Mouse (Mus musculus) liver, embryonic 16.5 days (tissue): Measurements from ENCODE around the gene Uba5. TPM values are rescaled to one million over a fixed set of nuclear protein-coding genes. Genes with fewer than 3 reads are reported as not detected.

Experiments used
- ATAC-seq: fragments of 200-750 bp; cut with Nextera tagmentation; 2 replicates; pipeline ENCODE4 v1.8.0; 2017; ENCODE audit warnings: low read depth, mild to moderate bottlenecking, moderate number of reproducible peaks, moderate library complexity
- H3K27ac ChIP-seq: fragments of 300-500 bp; sonication (generic); 2 replicates; pipeline ENCODE4 v1.5.1; 2014; ENCODE audit warnings: mild to moderate bottlenecking, low read length
- H3K27me3 ChIP-seq: fragments of 300-500 bp; sonication (generic); 2 replicates; pipeline ENCODE4 v1.6.1; 2014; ENCODE audit warnings: low read depth, low read length, mixed read lengths; ENCODE audit not compliant: control insufficient read depth, insufficient read depth
- H3K36me3 ChIP-seq: fragments of 300-500 bp; sonication (generic); 2 replicates; pipeline ENCODE4 v1.6.1; 2014; ENCODE audit warnings: mild to moderate bottlenecking; ENCODE audit not compliant: control insufficient read depth, insufficient read depth
- H3K4me1 ChIP-seq: fragments of 300-500 bp; sonication (generic); 2 replicates; pipeline ENCODE4 v1.6.1; 2014; ENCODE audit warnings: low read depth, low read length, mixed read lengths; ENCODE audit not compliant: control insufficient read depth
- H3K4me2 ChIP-seq: fragments of 300-500 bp; sonication (generic); 2 replicates; pipeline ENCODE4 v1.6.1; 2014; ENCODE audit warnings: low read depth, low read length, mixed read lengths
- H3K4me3 ChIP-seq: fragments of 300-500 bp; sonication (generic); 2 replicates; pipeline ENCODE4 v1.5.1; 2014; ENCODE audit warnings: low read depth, mild to moderate bottlenecking, low read length
- H3K9ac ChIP-seq: fragments of 300-500 bp; sonication (generic); 2 replicates; pipeline ENCODE4 v1.6.1; 2014; ENCODE audit warnings: low read depth, low read length
- H3K9me3 ChIP-seq: fragments of 300-500 bp; sonication (generic); replicated peaks from 2 replicates; pipeline ENCODE4 v1.6.1; 2016; ENCODE audit warnings: low read length; ENCODE audit not compliant: control insufficient read depth
- WGBS: fragments of 180-500 bp; shearing (Covaris S2); extraction: QIAGEN DNeasy Blood & Tissue Kit; methylation state at CpG from one replicate; pipeline ENCODE4 v1.1.7; 2014; ENCODE audit not compliant: insufficient replicate concordance; 5-methylcytosine and 5-hydroxymethylcytosine counted together
- polyA plus RNA-seq: library from polyadenylated mRNA; unstranded; fragments of >200 nt; fragmentation: Nextera tagmentation; extraction: Ambion mirVana; gene quantifications from 2 replicates; pipeline ENCODE4 v1.2.1, GENCODE M21; 2015

The Uba5 gene
- polyA plus RNA-seq, 1 experiment from 2014 or later: 17.3 TPM

- Histone ChIP-seq H3K9ac (peak overlapping the region; percentile 53), H3K4me3 (peak overlapping the region; percentile 69), H3K27me3 (peaks cover 4% of the 10 kb centered on the region; the same call in 1 of the 2 replicates), H3K36me3 (no peaks in the 10 kb centered on the region), H3K27ac (0 out of 2 replicates have a peak overlapping the region, but pooled peaks have one; percentile 42), H3K4me1 (peaks cover 8% of the 10 kb centered on the region), H3K9me3 (no peaks in the 10 kb centered on the region), H3K4me2 (peak overlapping the region; percentile 79)
- under 1% methylated on average over 37 of the region's 37 CpGs for WGBS
- peak; percentile 31 for ATAC-seq
These were observed 60.0 kb downstream of the Uba5 start for GRCm38 (mm10) chr9:104002913-104003330.

DNA sequence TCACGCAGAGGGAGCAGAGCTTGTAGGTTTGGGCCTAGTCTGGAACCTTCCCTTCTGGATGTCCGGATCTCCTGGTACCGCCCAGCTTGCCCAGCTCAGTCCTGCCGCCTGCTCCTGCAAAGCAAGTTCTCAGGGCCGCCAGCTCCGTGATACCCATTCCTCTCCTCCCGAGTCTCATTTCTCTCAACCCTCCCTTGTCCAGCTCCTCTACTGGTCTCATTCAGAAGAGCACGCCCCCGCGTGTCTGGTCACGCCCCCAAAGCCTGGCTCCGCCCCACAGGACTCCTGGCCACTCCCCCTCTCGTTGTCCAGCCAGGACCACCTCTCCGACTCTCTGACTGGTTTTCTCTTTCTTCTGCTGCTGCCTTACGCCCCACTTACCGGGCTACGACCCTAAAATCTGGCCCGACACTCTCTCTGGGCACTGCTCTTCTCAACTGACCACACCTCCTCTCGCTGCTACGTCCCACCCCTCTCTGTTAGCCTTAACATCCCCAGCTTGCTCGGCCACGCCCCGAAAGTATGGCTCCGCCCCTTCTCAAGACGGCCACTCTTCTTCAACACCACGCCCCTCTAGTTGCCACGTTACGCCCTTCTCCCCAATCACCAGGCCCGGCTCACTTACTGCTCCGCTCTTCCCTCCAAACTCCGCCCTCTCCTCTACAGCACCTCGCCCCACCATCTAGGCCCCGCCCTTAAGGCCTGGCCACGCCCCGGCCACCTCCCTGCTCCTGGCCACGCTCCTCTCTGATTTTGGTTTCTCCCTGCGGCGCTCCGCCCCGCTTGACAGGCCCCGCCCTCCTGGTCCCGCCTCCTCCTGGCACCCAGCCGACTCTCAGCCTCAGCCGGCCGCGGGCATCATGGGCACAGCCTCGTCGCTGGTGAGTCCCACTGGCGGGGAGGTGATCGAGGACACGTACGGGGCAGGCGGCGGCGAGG, 60.7 kb downstream of the Uba5 start, which contains the start of gene Nphp3:
Gene Nphp3 (plus strand): TSS at position 624 of the 939 bp plus-strand sequence.
- no peaks in the 10 kb centered on the region for H3K9me3 ChIP-seq
- ATAC-seq: peak; percentile 92
- peak within 1 kb of the TSS; percentile 62; the same call in 1 of the 2 replicates for H3K27ac ChIP-seq
- H3K4me3 ChIP-seq: peak within 1 kb of the TSS; percentile 69
- H3K4me2 ChIP-seq: peak within 1 kb of the TSS; percentile 79
- peaks cover 4% of the 10 kb centered on the region; the same call in 1 of the 2 replicates for H3K27me3 ChIP-seq
- H3K9ac ChIP-seq: peak within 1 kb of the TSS; percentile 53
- under 1% methylated on average over 55 of the region's 55 CpGs for WGBS
- H3K4me1 ChIP-seq: peaks cover 8% of the 10 kb centered on the region
- no peaks in the 10 kb centered on the region for H3K36me3 ChIP-seq

GRCm38 (mm10) chr9:104000601-104001000, 62.3 kb downstream of the Uba5 start:
- H3K27ac ChIP-seq: no peak overlapping the region
- H3K4me3 ChIP-seq: no peak overlapping the region
- no peaks in the 10 kb centered on the region for H3K36me3 ChIP-seq
- H3K4me1 ChIP-seq: peaks cover 8% of the 10 kb centered on the region
- H3K27me3 ChIP-seq: peaks cover 4% of the 10 kb centered on the region; the same call in 1 of the 2 replicates
- H3K4me2 ChIP-seq: no peak overlapping the region
- no peak overlapping the region for H3K9ac ChIP-seq
- ATAC-seq: no peak
- no peaks in the 10 kb centered on the region for H3K9me3 ChIP-seq
- 34% methylated on average over 3 of the region's 3 CpGs for WGBS

Other genes with a start within 250 kb of the Uba5 start
- 0.90 and 1.2 TPM in 2 replicates for gene Nphp3, start 60.6 kb downstream of the Uba5 start, polyA plus RNA-seq
- not detected in 2 replicates for gene Gm28305, start 22.5 kb downstream of the Uba5 start, polyA plus RNA-seq
- 32.5 and 35.5 TPM in 2 replicates for gene Acad11, start 243 bp upstream of the Uba5 start, polyA plus RNA-seq
- gene Ackr4, start 63.8 kb upstream of the Uba5 start, polyA plus RNA-seq: 0.95 and 1.5 TPM in 2 replicates
- 7.3 and 9.1 TPM in 2 replicates for gene Dnajc13, start 199.8 kb upstream of the Uba5 start, polyA plus RNA-seq